Mouse (Mus musculus): ENCODE data around the gene Cacna1c.

- TF ChIP-seq EP300 (optimal IDR thresholded peaks at IDR 0.05) (no peak), CTCF (IDR thresholded peaks at IDR 0.05; ENCODE audit: low read depth) (no peak)
These were observed 256.6 kb downstream of the Cacna1c start for GRCm38 (mm10) chr6:118939626-118940025.
